Mouse (Mus musculus): Measurements from ENCODE around the gene Ccdc182.

GRCm38 (mm10) chr11:88295298-88295697, 1.4 kb downstream of the Ccdc182 start:
- no peak for TF ChIP-seq CTCF (IDR thresholded peaks at IDR 0.05; ENCODE audit: low read depth)
- TF ChIP-seq EP300 (IDR thresholded peaks at IDR 0.05; ENCODE audit: low read depth), result no peak
